Mouse (Mus musculus): ENCODE results near the gene Stk25.

- TF ChIP-seq CTCF (IDR thresholded peaks at IDR 0.05; ENCODE audit: borderline replicate concordance, extremely low read depth, insufficient read depth, insufficient read length) (no peak), POLR2A (IDR thresholded peaks at IDR 0.05; ENCODE audit: borderline replicate concordance, extremely low read depth, insufficient read depth, insufficient read length, poor library complexity, severe bottlenecking) (no peak)
Observed at GRCm38 (mm10) chr1:93602911-93603310, 55.5 kb downstream of the Stk25 start.

All from brain, embryonic 14.5 days (tissue).